Mouse (Mus musculus) ES-Bruce4 (cell line): ENCODE results near the gene Ppp1r15a.
A peak's percentile ranks its signal among the peaks of the same experiment; 100 is the strongest.

ENCODE experiments used
- CTCF ChIP-seq: IDR thresholded peaks from one replicate; pipeline ENCODE4 v1.8.1; 2011; ENCODE audit warnings: low read depth, low read length
- POLR2A ChIP-seq: IDR thresholded peaks from one replicate; pipeline ENCODE4 v1.8.1; 2011; ENCODE audit warnings: low read length; ENCODE audit not compliant: insufficient read depth

DNA sequence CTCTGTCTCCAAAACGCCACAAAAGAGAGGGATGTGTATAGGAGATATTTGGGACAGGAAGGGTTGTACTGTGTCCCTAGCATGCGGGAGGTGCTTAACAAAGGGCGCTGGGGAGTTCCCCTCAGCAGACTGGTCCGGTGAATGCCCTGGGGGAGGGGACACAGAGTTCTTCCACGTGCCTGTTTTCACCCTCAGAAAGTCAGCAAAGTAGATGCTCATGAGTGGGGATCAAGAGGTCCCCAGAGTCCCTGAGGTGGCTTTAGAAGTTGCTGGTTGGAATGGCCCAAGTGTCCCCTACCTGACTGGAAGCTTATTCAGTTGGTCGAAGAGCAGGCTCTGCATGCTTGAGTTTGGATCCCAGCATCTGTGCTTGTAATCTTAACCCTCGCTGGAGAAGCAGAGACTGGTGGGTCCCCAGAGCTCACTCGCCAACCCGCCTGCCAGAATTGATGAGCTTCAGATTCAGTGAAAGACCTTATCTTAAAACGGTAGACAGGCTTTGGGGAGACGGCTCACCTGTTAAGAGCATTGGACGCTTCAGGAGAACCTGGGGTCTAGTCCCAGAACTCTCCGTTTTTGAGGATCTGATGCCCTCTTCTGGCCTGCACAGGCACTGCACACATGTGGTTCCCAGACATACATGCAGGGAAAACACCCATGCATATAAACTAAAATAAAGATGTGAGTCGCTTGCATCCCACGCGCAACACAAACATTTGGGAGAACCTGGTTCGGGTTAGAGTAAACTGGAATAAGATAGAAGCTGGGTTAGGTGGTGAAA, 35.0 kb upstream of the Ppp1r15a start:
- TF ChIP-seq CTCF: peak; percentile 84
- no peak for TF ChIP-seq POLR2A
